Mouse (Mus musculus) frontal cortex, postnatal 36 days (tissue): Measurements from ENCODE around the gene Mpzl1.
A peak's percentile ranks its signal among the peaks of the same experiment; 100 is the strongest.

ENCODE experiments used
- DNase-seq, 2 experiments: peaks; one replicate each; pipeline ENCODE4 v3.0.0; 2022; ENCODE audit warnings: low spot score in 2 of 2

Gene Mpzl1

GRCm38 (mm10) chr1:165655482-165655881 lies 21.1 kb upstream of the Mpzl1 start:
- DNase-seq: no peak

GRCm38 (mm10) chr1:165655022-165655421 lies 20.7 kb upstream of the Mpzl1 start:
- DNase-seq: no peak

GRCm38 (mm10) chr1:165653126-165653885 lies 19.0 kb upstream of the Mpzl1 start:
- no peak for DNase-seq

- DNase-seq: no peak
These were observed 18.2 kb upstream of the Mpzl1 start for GRCm38 (mm10) chr1:165652507-165652906.

GRCm38 (mm10) chr1:165651158-165651557 lies 16.8 kb upstream of the Mpzl1 start:
- DNase-seq: no peak

- no peak for DNase-seq
These were observed 10.8 kb upstream of the Mpzl1 start for GRCm38 (mm10) chr1:165645102-165645501.

GRCm38 (mm10) chr1:165643735-165644134 lies 9.4 kb upstream of the Mpzl1 start:
- DNase-seq: no peak

- peak; percentile 39 to 45 for DNase-seq
These were observed 8.5 kb upstream of the Mpzl1 start for GRCm38 (mm10) chr1:165642780-165643311.

GRCm38 (mm10) chr1:165641786-165642771 lies 7.7 kb upstream of the Mpzl1 start:
- DNase-seq: peak; percentile 95 to 96

GRCm38 (mm10) chr1:165641271-165641771 lies 7.0 kb upstream of the Mpzl1 start:
- DNase-seq: peak; percentile 80 to 89

GRCm38 (mm10) chr1:165636289-165636688 lies 2.0 kb upstream of the Mpzl1 start:
- DNase-seq: no peak

- DNase-seq: no peak
These were observed 938 bp upstream of the Mpzl1 start for GRCm38 (mm10) chr1:165635055-165635897.

GRCm38 (mm10) chr1:165633345-165633744 lies 993 bp downstream of the Mpzl1 start:
- DNase-seq: no peak

- no peak for DNase-seq
These were observed 3.2 kb downstream of the Mpzl1 start for GRCm38 (mm10) chr1:165631136-165631535.

- no peak for DNase-seq
These were observed 4.4 kb downstream of the Mpzl1 start for GRCm38 (mm10) chr1:165629975-165630374.

- no peak for DNase-seq
These were observed 5.7 kb downstream of the Mpzl1 start for GRCm38 (mm10) chr1:165628603-165629002.

GRCm38 (mm10) chr1:165625896-165626295 lies 8.4 kb downstream of the Mpzl1 start:
- no peak for DNase-seq

- DNase-seq: no peak
These were observed 9.3 kb downstream of the Mpzl1 start for GRCm38 (mm10) chr1:165625058-165625457.

- DNase-seq: peak in 1 of 2 experiments; percentile 37
These were observed 16.1 kb downstream of the Mpzl1 start for GRCm38 (mm10) chr1:165618201-165618624.

- DNase-seq: no peak
These were observed 17.0 kb downstream of the Mpzl1 start for GRCm38 (mm10) chr1:165617166-165617891.
